Mouse (Mus musculus) kidney, embryonic 16.5 days (tissue): ENCODE measurements around the gene Vps35l. TPM values are rescaled to one million over a fixed set of nuclear protein-coding genes. Genes with fewer than 3 reads are reported as not detected.

ENCODE experiments used
- ATAC-seq: fragments of 200-750 bp; cut with Nextera tagmentation; 2 replicates; pipeline ENCODE4 v1.8.0; 2017; ENCODE audit warnings: moderate TSS enrichment; ENCODE audit not compliant: low FRiP score, low TSS enrichment
- H3K27ac ChIP-seq: fragments of 300-500 bp; sonication (generic); 2 replicates; pipeline ENCODE4 v1.5.1; 2014; ENCODE audit warnings: low read length
- H3K27me3 ChIP-seq: fragments of 300-500 bp; sonication (generic); 2 replicates; pipeline ENCODE4 v1.6.1; 2014; ENCODE audit warnings: low read length, control low read depth, mixed read lengths; ENCODE audit not compliant: insufficient read depth
- H3K36me3 ChIP-seq: fragments of 300-500 bp; sonication (generic); 2 replicates; pipeline ENCODE4 v1.6.1; 2014; ENCODE audit warnings: low read length, control low read depth, mixed read lengths; ENCODE audit not compliant: insufficient read depth
- H3K4me1 ChIP-seq: fragments of 300-500 bp; sonication (generic); 2 replicates; pipeline ENCODE4 v1.6.1; 2014; ENCODE audit warnings: low read length, control low read depth, mixed read lengths; ENCODE audit not compliant: insufficient read depth
- H3K4me2 ChIP-seq: fragments of 300-500 bp; sonication (generic); replicated peaks from 2 replicates; pipeline ENCODE4 v1.6.1; 2014; ENCODE audit warnings: low read depth, low read length
- H3K4me3 ChIP-seq: fragments of 300-500 bp; sonication (generic); 2 replicates; pipeline ENCODE4 v1.5.1; 2014; ENCODE audit warnings: mild to moderate bottlenecking, low read length
- H3K9ac ChIP-seq: fragments of 300-500 bp; sonication (generic); replicated peaks from 2 replicates; pipeline ENCODE4 v1.6.1; 2014; ENCODE audit warnings: low read length
- H3K9me3 ChIP-seq: fragments of 300-500 bp; sonication (generic); 2 replicates; pipeline ENCODE4 v1.6.1; 2016; ENCODE audit warnings: low read length, control low read depth
- WGBS: fragments of 180-500 bp; shearing (Covaris S2); extraction: QIAGEN DNeasy Blood & Tissue Kit; methylation state at CpG from one replicate; pipeline ENCODE4 v1.1.7; 2014; 5-methylcytosine and 5-hydroxymethylcytosine counted together
- polyA plus RNA-seq: library from polyadenylated mRNA; unstranded; fragments of >200 nt; fragmentation: Nextera tagmentation; extraction: Ambion mirVana; gene quantifications from 2 replicates; pipeline ENCODE4 v1.2.1, GENCODE M21; 2015

The Vps35l gene
- polyA plus RNA-seq, 1 experiment from 2014 or later: 72.8 TPM

- no peak overlapping the region for H3K4me3 ChIP-seq
- ATAC-seq: no peak
Measured at GRCm38 (mm10) chr7:118879466-118880029, 139.5 kb downstream of the Vps35l start.

GRCm38 (mm10) chr7:118883957-118884356, 143.9 kb downstream of the Vps35l start:
- no peak overlapping the region for H3K27ac ChIP-seq
- no peaks in the 10 kb centered on the region for H3K27me3 ChIP-seq
- H3K4me2 ChIP-seq: no peak overlapping the region
- WGBS: 76% methylated on average over 4 of the region's 4 CpGs
- no peak for ATAC-seq
- no peaks in the 10 kb centered on the region; the same call in 1 of the 2 replicates for H3K4me1 ChIP-seq
- no peak overlapping the region for H3K9ac ChIP-seq
- H3K9me3 ChIP-seq: no peaks in the 10 kb centered on the region
- no peak overlapping the region for H3K4me3 ChIP-seq
- H3K36me3 ChIP-seq: no peaks in the 10 kb centered on the region

More at GRCm38 (mm10) chr7:118879466-118880029, 139.5 kb downstream of the Vps35l start:
- H3K36me3 ChIP-seq: no peaks in the 10 kb centered on the region
- H3K4me1 ChIP-seq: no peaks in the 10 kb centered on the region
- no peaks in the 10 kb centered on the region for H3K9me3 ChIP-seq
- H3K27ac ChIP-seq: no peak overlapping the region
- H3K27me3 ChIP-seq: no peaks in the 10 kb centered on the region
- H3K9ac ChIP-seq: no peak overlapping the region
- no peak overlapping the region for H3K4me2 ChIP-seq
- WGBS: 88% methylated on average over 3 of the region's 3 CpGs

GRCm38 (mm10) chr7:118884969-118885368, 144.9 kb downstream of the Vps35l start:
- no peak overlapping the region for H3K9ac ChIP-seq
- 75% methylated on average over 4 of the region's 4 CpGs for WGBS
- H3K36me3 ChIP-seq: no peaks in the 10 kb centered on the region
- ATAC-seq: no peak
- H3K9me3 ChIP-seq: no peaks in the 10 kb centered on the region
- H3K4me3 ChIP-seq: no peak overlapping the region
- H3K27ac ChIP-seq: no peak overlapping the region
- no peak overlapping the region for H3K4me2 ChIP-seq
- no peaks in the 10 kb centered on the region for H3K27me3 ChIP-seq
- H3K4me1 ChIP-seq: no peaks in the 10 kb centered on the region; the same call in 1 of the 2 replicates

- H3K9me3 ChIP-seq: no peaks in the 10 kb centered on the region
- ATAC-seq: no peak
- H3K27ac ChIP-seq: no peak overlapping the region
- no peaks in the 10 kb centered on the region for H3K36me3 ChIP-seq
- H3K4me3 ChIP-seq: no peak overlapping the region
- 45% methylated on average over 6 of the region's 6 CpGs for WGBS
- no peaks in the 10 kb centered on the region; the same call in 1 of the 2 replicates for H3K4me1 ChIP-seq
- no peak overlapping the region for H3K4me2 ChIP-seq
- no peaks in the 10 kb centered on the region for H3K27me3 ChIP-seq
- no peak overlapping the region for H3K9ac ChIP-seq
Measured at GRCm38 (mm10) chr7:118887303-118888055, 147.5 kb downstream of the Vps35l start.

GRCm38 (mm10) chr7:118889046-118889680, 149.1 kb downstream of the Vps35l start:
- no peak for ATAC-seq
- no peaks in the 10 kb centered on the region; the same call in 1 of the 2 replicates for H3K4me1 ChIP-seq
- no peaks in the 10 kb centered on the region for H3K36me3 ChIP-seq
- H3K4me2 ChIP-seq: no peak overlapping the region
- no peaks in the 10 kb centered on the region for H3K27me3 ChIP-seq
- H3K9me3 ChIP-seq: no peaks in the 10 kb centered on the region
- WGBS: 17% methylated on average over 3 of the region's 3 CpGs
- no peak overlapping the region for H3K4me3 ChIP-seq
- no peak overlapping the region for H3K9ac ChIP-seq
- no peak overlapping the region for H3K27ac ChIP-seq

Other genes with a start within 250 kb of the Vps35l start
- 3.8 and 4.7 TPM in 2 replicates for gene Itpripl2, start 248.3 kb upstream of the Vps35l start, polyA plus RNA-seq
- gene Coq7, start 206.9 kb upstream of the Vps35l start, polyA plus RNA-seq: 144 and 158 TPM in 2 replicates
- gene Tmc7, start 155.5 kb upstream of the Vps35l start, polyA plus RNA-seq: 2.3 and 2.6 TPM in 2 replicates
- gene Tmc5, start 142.9 kb upstream of the Vps35l start, polyA plus RNA-seq: 0.27 and 0.36 TPM in 2 replicates
- 106 and 109 TPM in 2 replicates for gene Gde1, start 34.4 kb upstream of the Vps35l start, polyA plus RNA-seq
- 20.0 and 21.1 TPM in 2 replicates for gene Ccp110, start 27.7 kb upstream of the Vps35l start, polyA plus RNA-seq
- 3.0 and 3.1 TPM in 2 replicates for gene Iqck, start 115.5 kb downstream of the Vps35l start, polyA plus RNA-seq
- gene Knop1, start 116.0 kb downstream of the Vps35l start, polyA plus RNA-seq: 95.7 and 113 TPM in 2 replicates